Mouse (Mus musculus) heart, adult 18-20 months (tissue): ENCODE measurements around the gene Adgrg3. TPM values are rescaled to one million over a fixed set of nuclear protein-coding genes. Genes with fewer than 3 reads are reported as not detected.
A peak's percentile ranks its signal among the peaks of the same experiment; 100 is the strongest.
"Not testable (repeated sequence)": the region's sequence is repeated elsewhere in the genome, so short reads cannot be mapped to it uniquely, and the experiment has no call there.

Source experiments
- DNase-seq, 2 experiments: peaks; one replicate each; pipeline ENCODE4 v3.0.0; 2021 to 2022; ENCODE audit warnings: mixed read lengths in 1 of 2
- total RNA-seq, 2 experiments: library from RNA; stranded (reverse); gene quantifications; 2 replicates each; pipeline ENCODE4 v1.2.3; 2021

Adgrg3 gene
- total RNA-seq, 2 experiments from 2014 or later = 1.5 TPM

- DNase-seq = no peak
These were observed 6.9 kb downstream of the Adgrg3 start for GRCm38 (mm10) chr8:95024387-95024786.

DNA sequence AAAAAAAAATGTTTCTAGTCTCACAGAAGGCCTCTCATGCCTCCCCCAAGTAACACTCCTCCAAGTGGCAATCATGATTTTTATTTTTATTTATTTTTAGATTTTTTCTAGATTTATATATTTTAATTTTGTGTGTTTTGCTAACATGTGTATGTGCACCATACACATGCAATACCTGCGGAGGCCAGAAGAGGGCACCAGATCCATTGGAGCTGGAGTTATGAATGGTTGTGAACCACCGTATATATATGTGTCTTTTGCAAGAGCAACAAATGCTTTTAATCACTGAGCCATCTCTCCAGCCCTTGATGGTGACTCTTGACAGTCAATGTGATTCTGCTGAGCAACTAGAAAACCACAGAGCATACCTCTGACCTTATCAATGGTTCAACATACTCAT is 7.9 kb downstream of the Adgrg3 start:
- DNase-seq = no peak

- not testable (repeated sequence) for DNase-seq
These were observed 10.9 kb downstream of the Adgrg3 start for GRCm38 (mm10) chr8:95028391-95028790.

- DNase-seq = peak in 1 of 2 experiments; percentile 52
These were observed 19.8 kb downstream of the Adgrg3 start for GRCm38 (mm10) chr8:95037106-95037925.

DNA sequence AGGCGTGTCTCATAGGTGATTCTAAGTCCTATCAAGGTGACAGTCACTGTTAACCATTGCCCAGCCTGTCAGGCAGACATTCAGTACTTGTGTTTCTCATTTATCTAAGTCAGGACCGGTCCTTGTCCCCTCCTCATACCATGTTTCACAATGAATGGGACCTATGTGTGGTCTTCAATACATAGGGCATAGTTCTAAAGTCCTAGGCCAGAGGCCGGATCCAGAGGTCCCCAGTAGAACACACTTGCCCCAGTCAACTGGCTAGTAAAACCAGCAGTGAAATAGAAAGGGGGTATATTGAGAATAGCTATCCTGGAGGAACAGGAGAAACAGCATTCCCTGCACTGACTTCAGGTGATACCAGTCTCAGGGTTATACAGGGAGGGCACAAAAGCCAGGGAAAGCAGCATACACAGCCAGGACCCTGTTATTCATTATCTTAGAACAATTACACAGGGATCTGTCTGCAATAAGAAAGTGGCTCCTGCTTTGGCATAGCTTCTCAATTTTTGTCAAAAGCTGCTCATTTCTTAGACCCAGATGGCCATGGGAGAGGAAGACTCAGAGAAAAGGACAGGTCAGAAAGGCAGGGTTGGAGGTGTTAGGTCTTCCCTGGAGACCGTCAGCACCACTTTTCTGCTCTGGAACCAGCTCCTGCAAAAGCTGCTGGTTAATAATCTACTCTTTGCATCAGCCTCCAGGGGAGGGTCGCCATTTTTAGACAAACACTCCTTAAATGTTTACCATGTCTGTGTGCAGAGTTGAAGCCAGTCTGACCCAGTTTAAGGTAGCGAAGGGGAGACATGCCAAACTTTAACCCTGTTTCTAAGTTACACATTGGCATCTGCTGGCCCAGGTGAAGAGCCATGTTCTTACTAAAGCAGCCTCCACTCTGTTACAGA is 24.6 kb downstream of the Adgrg3 start:
- no peak for DNase-seq

DNA sequence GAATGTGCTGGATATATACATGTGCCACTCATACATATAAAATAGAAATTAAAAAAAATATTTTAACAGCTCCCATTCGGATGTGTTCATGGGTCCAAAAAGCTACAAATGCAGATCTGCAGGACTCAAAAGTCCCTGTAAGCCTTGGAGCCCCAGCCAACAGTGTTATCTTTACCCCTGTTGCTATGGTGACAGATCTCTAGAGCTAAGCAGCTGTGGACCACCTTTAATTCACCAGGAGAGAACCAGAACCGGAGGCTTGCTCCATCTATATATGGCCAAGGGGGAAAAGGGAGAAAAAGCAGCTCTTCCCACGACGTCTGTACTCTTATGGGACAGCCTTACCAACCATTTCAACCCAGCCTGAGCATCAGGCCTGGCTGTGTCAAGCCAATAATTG is 27.3 kb downstream of the Adgrg3 start:
- DNase-seq = no peak

GRCm38 (mm10) chr8:95046982-95047381 is 29.5 kb downstream of the Adgrg3 start:
- DNase-seq = peak; percentile 20 to 36

DNA sequence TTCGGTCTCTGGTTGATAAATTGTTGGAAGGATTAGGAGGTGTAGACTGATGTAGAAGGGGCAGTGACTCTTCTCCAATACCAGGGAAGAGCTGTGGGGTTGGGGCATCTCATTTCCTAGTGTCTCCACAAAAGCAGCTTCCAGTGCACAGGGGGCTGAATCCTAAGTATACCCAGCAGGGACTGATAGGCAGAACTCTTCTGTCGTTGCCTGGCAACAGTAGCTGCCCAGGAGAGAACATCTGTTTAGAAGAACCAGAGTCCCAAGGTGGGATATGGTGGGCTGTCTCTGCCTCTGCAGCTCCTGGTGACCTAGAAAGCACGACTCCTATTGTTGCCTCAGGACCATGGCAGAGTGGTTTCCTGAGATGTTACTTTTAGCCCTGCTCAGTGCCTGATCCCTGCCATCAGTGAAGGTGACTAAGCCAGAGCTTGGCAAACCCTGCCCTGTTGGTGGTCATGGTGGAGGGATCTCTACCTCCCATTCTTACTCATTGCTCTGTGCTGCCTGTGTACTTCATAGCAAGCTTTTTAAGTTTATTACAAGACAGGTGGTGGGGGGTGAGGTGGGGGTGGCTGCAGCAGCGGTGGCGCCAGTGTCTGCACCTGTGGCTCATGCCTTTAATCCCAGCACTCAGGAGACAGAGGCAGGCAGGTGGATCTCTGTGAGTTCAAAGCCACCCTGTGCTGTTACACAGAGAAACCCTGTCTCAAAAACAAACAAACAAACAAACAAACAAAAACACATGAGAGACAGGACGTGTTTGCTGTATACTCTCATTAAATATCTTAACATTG is 30.6 kb downstream of the Adgrg3 start:
- no peak for DNase-seq

GRCm38 (mm10) chr8:95049636-95050035 is 32.1 kb downstream of the Adgrg3 start:
- DNase-seq = no peak

- DNase-seq = no peak
These were observed 36.9 kb downstream of the Adgrg3 start for GRCm38 (mm10) chr8:95054438-95054837.

GRCm38 (mm10) chr8:95054927-95055510 is 37.5 kb downstream of the Adgrg3 start, which contains the start of gene Drc7:
Gene Drc7 (plus strand): TSS chr8:95055103.
- no peak for DNase-seq

DNA sequence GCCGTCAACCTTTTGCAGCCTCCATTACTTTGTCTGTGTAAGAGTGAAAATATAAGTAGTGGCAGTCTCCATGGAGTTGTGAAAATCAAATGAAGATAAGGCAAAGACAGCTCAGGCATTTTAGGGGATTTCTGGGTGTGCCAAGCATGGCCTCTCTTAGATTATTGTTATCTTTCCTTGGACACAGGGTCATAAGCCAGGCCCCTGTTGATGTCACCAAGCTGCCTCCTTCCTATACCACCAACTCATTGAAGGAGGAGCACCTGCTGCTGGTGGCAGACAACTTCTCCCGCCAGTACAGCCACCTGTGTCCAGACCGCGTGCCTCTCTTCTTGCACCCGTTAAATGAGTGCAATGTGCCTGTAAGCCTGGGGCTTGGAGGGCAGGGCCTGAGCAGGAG is 38.9 kb downstream of the Adgrg3 start:
- no peak for DNase-seq

DNA sequence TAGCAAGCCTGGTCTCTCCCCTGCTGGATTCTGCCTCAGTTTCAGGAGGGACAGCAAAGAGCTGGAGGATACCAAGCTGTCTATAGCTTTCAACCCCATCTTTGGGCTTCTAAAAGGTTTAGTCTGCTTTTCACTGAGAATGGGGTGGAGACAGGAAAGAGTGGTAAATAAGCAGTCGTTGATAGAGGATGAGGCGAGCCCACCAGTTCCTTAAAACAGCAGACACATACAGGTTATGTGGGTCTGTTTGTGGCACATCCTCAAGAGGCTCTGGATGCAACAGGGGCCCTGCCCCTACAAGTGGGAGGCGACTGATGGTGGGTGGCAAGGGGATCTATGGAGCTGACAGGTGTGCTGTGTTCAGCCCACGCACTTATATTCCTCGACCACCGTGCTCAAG is 41.2 kb downstream of the Adgrg3 start:
- DNase-seq = no peak

DNA sequence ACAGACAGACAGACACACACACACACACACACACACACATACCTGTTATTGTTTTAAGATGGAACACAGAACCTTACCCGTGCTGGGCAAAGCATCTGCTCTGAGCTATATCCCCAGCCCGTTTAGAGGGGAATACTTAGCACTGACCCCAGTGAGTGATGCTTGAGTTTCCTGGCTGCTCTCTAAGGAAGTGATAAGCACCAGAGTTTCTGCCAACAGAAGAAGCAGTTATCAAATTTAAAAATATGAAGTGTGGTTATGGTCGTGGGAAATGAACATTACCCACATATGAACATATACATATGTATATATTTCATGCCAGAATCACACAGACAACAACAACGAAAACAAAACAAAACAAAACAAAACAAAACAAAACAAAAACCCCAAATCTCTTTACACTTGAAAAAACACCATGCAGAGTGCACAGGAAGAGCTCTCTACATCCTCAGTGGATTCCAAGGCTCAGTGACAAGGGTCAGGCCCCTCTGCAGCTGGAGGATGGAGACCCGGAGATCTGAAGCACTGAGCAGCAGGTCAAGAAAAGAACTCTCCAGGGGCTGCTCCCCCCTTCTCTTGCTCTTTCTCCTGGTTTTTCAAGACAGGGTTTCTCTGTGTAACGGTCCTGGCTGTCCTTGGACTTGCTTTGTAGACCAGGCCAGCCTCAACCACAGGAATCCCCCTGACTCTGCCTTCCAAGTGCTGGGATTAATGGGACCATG is 42.5 kb downstream of the Adgrg3 start:
- DNase-seq = peak in 1 of 2 experiments; percentile 35

GRCm38 (mm10) chr8:95064531-95064930 is 47.0 kb downstream of the Adgrg3 start:
- DNase-seq = no peak

GRCm38 (mm10) chr8:95067582-95067981 is 50.1 kb downstream of the Adgrg3 start:
- peak; percentile 45 to 74 for DNase-seq

DNA sequence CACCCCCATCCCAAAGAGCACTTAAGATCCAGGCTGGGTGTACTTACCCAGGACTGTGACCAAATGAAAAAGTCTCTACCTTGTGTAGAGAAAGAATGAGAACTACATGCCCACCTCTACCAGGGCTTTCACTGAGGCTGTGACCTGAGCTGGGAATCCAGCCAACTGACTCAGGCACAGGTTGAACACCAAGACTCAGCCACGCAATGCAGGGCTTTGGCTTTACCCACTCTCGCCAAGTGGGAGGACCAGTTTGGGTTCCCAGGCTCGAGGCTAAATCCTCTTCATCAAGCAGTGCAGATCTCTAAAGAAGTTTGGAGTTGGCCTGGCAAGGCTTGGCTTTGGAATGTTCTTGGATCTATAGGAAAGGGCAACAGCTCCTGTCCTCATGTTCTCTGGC is 58.0 kb downstream of the Adgrg3 start:
- DNase-seq = no peak

- DNase-seq = no peak
These were observed 58.7 kb downstream of the Adgrg3 start for GRCm38 (mm10) chr8:95076151-95076550.

- no peak for DNase-seq
These were observed 60.6 kb downstream of the Adgrg3 start for GRCm38 (mm10) chr8:95078055-95078454.

DNA sequence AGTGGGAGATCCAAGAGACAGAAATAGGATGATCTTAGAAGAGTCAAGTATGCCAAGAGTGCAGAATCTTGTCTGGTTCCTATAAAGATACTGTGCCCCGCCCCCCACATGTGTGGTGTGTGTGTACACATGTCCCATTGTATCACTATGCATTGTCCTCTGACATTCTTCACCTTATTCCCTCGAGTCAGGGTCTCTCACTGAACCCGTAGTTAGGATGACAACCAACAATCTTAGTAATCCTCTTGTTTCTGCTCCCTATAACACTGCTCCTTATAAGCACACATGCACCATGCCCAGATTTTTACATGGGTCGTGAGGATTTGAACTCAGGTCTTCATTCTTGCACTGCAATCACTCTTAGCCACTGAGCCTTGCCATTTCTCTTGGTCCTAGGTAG is 61.8 kb downstream of the Adgrg3 start:
- no peak for DNase-seq
